Mouse (Mus musculus) ZHBTc4 (cell line): ENCODE measurements around the gene Wap.

Experiments used
- DNase-seq: peaks from one replicate; pipeline ENCODE4 v3.0.0-alpha.2; 2011; ENCODE audit warnings: low read depth, low spot score

Wap gene

DNA sequence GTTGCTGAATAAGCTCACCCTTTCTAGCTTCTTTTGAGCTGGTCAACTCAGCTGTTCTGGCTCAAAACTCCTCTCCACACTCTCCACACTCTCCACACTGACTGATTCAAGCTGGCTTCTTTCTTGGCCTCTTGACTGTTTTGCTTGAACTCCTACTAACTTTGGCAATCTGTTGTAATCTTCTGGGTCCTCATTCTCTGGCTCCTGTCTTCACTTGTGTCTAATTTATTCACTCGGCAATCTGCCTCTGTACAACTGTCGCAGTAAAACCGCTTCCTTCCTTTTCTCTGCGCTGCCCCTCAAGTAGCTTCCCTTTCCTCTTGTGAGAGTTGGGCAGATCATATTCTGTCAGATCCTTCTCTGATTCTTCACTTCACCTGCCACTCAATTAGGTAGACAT lies 10.7 kb downstream of the Wap start:
- DNase-seq = no peak

DNA sequence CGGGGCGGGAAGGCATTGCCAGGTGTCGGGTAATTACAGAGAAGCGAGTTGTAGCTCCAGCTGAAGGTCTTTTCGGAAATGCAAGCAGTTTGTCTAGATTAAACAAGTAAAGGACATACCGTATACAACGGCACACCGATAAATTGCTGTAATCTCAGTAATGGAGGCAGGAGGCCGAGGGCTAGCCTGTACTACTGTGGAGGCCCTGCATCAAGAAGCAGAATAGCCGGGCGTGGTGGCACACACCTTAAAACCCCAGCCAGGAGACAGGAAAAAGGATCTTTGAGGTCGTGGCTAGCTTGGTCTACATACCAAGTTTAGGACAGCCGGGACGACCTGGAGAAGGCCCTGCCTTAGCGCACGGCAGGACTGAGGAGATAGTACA lies 12.1 kb downstream of the Wap start:
- DNase-seq = no peak

DNA sequence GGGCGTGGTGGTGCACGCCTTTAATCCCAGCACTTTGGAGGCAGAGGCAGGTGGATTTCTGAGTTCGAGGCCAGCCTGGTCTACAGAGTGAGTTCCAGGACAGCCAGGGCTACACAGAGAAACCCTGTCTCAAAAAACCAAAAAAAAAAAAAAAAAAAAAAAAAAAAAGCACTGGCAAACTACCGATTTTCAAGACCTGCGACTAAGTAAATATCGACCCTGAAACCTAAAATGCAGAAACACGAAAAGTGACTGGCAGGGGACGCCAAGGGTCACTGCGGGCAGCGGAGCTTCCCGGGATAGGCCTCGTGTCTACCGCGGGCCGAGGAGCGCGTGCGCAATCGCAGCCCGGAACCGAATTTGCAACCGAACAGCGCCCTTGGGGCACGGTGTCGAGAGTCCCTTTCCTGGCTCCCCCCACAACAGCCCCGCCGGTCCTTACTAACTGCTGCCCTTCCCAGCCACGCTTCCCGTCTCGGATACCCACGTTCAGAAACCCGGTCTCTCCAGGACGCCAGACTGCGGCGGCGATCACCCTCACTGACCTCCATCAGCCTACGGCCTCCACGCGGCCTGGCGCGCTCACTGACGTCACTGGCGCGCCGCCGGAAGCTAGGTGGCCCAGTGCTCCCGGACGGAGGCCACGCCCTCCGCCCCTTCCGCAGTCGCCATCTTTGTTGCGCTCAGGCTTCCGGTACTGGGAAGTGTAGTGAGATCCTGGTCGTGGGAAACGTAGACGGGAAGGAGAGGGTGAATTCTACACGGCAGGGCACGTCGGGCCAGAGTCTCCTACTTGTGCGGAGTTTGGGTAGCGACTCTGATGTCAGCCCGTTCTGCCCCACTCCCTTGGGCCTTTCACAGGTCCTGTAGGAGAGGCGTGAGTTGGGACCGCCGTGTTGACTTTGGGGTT lies 12.7 kb downstream of the Wap start, which contains the start of gene Tbrg4:
Gene Tbrg4 (minus strand): TSS at position 590 of the 910 bp plus-strand sequence.
- DNase-seq = peak; percentile 98

DNA sequence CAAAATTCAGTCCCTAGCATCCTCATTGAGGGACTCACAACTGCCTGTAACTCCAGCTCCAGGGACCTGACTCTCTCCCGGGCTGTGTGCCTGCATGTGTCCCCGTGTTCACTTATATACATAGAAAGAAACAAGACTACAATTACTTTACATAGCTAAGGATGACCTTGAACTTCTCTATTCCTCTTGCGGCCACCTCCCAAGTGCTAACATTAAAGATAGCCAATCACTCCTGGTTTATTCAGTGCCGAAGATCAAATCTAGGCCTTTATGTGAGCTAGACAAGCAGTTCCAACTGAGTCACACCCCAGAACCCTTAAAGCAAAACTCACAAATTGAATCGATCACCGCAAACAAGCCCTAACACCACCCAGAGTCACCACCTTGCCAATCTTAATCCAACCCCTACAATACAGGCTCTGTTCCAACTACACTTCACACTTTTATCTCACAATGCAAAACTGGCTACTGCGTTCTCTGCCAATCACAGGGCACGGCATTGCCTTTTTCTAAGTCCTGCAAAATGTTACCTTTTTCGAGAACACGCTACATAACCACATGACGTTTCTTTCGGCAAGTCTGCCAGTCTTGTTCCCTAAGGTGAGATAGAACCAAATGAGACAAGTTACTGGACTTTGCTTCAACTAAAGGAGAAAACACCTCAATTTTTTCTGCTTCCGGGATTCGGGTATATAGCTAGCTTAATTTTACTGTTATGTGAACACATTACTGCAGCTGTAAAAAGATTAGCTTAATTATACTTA lies 13.6 kb downstream of the Wap start:
- peak; percentile 60 for DNase-seq

DNA sequence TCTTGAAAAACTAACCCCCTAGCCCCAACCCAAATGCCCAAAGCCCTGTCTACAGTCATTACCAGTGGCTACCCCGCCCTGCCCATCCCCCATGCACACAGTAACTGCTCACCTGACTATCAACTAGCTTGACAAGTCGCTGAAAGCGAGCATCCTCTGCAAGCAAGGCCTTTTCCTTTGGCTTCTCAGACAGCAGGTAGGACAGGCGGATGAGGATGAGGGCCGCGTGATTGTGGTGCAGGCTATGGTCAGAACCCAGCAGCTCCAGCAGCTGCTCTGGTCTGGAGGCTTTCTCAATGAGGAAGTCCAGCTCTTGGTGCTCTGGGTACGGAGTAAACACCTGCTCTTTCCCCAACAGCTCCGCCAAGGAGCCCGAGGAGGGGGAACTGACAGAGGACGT lies 14.7 kb downstream of the Wap start:
- peak; percentile 51 for DNase-seq

DNA sequence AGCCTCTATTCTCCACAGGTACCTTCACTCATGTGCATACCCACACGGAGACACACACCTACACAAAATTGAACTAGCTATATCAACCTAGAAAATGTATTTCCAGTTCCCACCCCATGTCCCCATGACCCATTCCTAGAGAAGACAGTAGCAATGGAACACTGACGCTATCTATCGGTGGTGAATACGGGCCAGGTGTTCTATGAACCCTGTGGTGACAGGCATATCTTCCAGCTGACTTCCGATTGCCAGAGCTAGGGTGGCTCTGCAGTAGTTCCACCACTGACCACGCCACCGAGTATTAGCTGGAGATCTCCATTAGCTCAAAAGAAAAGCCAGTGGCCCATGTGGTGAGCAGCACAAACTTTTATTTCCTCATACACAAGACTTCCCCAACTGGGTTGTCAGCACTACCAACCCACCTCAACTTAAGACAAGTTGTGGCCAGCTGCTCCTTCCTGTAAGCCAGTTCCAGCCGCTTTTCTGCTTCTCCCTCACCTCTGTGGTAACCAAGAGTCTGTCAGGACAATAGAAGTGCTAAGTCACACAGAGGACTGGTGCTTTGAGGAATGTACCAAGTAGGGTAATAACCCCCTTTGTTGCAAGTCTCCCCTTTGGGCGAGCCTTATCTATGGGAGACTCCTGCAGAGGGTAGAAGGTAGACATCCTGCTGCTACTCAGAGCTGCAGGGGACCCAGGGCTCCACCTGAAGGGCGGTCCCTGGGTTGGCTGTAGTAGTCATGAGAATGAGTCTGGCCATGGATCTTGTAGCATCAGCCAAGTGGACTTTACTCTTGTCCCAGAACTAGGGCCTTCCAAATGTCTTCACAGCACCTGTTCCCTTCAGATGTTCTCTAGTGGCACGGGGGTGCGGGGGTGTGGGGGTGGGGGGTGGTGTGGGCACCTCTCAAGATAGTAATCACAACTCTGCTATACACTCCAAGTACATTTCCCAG lies 22.9 kb downstream of the Wap start:
- DNase-seq = peak; percentile 88

DNA sequence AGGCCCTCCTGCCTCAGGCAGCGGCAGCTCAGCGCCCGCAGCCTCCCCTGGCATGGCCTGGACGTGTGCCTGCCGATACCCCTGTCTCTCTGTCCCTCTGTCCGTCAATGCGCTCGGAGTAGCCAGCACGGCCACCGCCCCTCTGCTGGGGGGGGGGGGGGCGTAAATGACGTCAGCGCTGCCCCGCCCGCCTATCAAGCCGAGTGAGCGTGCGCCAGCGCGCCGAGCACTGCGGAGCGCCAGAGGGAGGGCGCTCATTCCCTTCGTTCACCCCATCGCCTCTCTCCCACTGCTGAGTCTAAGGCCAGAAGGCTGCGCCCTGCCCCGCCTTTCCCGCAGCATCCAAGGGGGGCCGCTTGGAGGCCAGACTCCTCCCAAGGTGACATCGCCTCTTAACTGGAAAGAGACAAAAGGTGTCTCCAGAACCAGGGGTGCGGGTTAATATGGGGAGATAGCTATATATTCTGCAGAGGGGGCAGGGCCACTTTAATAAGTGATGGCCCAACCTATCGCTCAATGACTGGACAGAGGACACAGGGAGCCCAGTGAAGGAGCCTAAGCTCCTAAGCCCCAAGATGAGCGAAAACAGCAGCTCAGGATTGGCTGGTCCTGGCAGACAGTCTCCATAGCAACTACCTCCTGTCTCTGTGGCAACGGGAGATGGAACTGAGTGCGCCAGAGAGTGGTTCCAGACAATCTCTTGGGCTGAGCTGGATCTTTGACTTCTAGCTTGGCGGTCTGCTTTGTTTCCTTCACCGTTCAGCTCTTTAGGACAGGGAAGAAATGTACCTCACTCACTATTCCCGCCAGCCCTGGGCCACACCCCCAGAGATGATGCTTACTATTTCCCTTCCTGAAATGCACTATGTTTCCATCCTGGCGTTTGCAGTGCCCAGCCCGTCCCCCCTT lies 32.7 kb downstream of the Wap start, which contains the start of gene Nacad:
Gene Nacad (minus strand): TSS at position 563 of the 909 bp plus-strand sequence.
- DNase-seq = peak; percentile 56

DNA sequence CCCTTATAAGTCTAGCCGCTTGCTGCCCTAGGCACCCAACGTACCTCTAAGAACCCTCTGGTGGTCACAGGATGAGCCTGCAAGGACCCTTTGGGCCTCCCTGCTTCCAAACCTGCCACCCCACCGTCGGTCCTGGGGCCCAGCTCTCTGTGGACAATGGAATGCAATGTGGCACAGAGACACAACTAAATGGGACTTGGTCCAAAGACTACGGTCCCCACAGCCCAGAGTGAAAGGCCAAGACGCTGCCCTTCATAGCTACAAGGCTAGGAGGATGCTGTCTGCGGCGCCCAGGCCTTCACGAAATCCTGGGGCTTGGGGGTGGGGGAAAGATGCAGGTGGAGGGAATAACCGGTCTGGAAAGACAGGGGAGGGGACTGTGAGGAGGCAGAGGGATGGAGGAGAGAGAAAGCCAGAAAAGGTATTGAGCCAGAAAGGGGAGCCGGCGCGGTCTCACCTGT lies 33.4 kb downstream of the Wap start:
- DNase-seq = no peak

DNA sequence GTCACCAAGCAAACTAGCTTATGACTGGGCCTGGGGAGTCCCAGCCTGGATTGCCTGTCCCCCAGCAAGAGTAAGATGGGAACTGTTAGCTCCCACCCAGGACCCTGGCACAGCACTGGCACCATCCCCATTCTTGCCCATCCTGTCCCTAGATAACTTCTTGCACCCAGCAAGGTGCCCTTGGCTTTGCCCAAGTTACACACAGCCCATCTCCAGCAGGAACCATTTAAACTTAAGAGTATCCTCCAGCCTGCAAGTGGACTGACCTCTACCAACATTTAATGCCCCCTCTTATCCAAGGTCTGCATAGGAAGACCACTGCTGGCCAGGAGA lies 33.9 kb downstream of the Wap start:
- no peak for DNase-seq

DNA sequence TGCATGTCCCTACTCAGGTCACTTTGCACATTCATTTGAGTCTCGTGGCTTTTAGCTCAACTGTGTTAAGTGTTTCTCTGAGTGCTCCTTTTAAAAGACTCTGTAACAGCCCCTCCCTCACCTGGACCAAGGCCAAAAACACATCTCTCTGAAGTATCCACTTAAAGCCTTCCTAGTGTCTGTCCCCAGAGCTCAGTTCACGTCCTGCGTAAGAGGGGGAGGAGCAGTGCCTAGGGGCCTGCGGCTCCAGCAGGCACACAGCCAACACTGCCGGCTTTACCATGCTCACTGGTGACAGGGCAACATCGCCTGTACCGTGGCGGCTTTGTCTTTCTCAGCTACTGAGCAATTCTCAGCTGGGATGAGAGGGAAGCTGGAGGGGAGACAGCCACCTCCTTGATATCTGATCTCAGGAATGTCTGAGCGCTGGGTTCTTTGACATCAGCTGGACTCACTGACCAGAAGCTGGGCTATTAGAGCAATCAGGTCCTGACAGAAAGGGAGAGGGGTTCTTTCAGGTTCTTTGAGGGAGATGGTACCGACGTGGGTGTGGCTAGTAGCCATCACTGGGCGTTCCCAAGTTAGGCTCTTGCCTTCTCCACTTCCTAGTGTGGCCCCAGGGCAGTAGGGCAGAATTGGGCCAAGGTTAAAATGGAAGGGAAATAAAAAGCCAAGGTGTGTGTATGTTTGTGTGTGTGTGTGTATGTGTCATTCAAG lies 34.4 kb downstream of the Wap start:
- DNase-seq = peak; percentile 80

DNA sequence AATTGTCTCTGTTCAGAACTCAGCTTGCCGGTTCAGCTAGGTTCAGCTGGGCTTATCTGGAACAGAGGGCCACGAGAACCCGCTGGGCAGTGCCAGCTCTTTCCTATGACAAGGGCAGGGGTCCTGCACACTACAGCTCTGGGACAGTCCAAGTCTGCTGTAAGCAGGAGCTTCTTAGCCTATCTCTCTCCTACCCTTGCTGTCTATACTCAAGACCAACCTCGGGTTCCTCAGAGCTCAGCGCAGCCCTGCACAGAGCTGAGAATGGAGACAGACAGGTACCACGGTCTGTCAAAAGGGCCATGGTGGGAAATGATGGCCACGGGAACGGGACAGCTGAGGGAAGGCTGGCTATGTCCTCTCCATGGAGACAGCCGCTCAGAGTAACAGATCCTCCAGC lies 35.2 kb downstream of the Wap start:
- no peak for DNase-seq

DNA sequence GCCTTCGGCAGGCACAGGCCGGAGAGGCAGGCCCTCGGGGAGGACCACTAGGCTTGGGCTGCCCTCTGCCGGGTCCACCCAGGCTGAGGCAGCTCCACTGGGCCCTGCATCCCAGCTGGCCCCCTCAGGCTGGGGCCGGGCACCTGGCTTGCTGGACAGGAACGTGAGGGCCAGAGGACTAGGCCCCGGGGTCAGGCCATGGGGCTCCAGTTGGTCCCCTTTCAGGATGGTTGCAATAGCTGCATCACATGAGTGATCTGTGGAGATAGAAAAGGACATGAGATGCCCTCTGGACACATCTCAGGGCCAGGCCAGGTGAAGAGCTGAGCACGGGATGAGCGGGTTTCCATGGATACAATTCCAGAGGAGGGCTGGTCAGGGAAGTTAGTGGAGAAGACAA lies 35.8 kb downstream of the Wap start:
- no peak for DNase-seq

DNA sequence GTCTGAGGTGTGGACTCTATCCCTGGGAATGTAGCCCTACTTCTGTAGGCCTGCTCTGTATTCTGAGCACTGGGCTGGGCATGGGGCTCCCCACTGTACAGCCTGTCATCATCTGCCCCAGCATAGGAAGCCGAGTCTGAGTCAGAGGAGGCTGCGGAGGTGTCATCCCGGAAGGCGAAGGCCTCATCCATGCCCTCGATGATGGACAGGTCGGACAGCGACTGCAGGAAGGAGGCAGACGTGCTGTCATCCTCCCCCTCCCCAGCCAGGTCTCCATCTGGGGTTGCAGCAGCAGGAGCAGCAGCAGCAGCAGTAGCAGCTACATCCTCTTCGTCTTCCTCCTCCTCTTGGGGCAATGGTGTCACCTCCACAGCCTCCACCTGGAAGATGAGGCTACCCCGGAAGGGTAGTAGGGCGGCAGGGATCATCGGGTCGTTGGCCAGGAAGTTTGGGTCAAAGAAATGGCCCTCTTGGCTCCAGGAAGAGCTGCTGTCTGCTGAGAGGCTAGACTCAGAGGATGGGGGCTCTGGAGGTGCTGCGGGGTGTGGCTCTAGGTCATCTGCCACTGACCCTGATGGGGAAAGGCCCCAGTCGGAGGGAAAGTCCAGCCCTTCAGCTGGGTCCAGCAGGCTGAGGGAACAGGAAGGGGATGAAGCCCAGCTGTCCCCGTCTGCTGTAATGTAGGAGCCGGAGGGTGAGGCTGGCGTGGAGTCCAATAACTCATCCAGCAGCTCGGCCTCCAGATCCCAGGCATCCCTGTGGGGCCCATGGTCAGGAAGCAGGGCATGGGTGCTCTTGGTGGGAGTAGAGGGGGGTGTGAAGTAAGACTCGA lies 36.6 kb downstream of the Wap start:
- no peak for DNase-seq

DNA sequence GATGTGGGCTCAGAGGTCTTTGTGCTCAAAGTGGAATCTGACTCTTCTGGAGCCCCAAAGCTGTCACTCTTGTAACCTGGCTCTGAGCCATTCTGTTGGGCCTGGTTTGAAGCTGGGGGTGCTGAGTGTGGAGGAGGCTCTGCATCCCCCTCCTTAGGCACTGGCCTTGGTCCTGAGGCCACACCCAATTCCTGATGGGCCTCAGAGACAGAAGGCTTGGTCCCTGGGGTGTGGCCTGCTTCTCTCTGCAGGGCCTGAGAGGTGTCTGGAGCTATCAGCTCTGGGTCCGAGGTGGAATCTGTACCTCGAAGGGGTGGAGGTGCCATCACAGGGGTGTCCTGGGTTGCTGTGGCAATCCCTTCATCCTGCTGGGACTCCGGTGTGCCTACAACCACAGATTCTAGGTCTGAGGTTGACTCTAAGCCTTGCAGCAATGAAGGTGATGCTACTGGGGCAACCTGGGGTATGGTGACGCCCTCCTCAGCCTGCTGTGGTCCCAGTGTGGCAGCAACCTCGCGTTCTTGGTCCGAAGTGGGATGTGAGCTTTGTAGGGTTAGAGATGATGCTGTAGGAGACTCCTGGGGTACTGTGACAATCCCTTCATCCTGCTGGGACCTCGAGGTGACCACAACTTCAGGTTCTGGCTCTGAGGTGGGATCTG lies 38.0 kb downstream of the Wap start:
- DNase-seq = no peak

DNA sequence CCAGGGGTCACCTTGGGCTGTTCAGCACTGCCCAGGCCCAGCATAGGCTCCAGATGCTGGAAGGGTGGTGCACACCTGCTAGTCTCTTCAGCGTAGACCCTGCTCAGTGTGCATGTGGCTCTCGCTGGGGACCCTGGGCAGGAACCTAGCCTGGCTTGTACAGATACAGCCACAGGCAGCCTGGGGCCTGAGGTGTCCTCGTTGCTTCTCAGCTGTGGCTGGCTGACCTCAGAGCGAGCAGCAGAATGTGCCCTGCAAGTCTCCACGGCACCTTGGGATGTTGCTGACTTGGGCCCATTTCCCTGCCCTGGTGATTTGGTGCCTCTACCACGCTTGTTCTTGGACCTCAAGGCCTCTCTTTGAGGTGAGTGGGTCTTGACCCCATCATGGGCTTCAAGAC lies 38.6 kb downstream of the Wap start:
- no peak for DNase-seq

DNA sequence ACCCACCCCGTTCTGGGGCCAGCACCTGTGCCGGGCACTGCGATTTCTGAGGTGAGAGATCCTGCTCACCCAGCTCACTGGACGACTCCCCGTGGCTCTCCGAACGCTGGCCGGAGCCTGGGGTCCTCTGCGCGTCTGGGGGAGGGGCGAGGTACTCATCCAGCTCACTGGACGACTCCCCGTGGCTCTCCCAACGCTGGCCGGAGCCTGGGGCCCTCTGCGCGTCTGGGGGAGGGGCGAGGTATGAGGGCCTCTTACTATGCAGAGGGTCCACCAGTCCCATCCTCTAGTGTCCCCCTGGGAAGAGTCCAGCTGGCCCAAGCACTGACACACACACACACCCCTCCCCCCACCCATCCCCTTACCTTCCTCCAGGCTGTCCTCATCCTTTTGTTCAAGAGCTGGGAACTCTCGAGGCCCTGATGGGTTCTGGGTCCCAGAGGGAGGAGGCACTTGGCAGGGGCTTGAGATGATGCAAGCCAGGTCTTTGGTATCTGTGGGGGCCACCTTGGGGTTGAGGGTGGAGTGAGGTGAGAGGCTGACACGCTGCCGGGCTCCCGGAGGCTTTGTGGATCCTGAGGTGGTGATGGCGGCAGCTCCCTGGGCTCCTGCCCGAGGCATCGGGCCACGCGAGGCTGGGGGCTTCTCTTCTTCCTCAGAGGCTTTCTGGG lies 39.3 kb downstream of the Wap start:
- DNase-seq = no peak

DNA sequence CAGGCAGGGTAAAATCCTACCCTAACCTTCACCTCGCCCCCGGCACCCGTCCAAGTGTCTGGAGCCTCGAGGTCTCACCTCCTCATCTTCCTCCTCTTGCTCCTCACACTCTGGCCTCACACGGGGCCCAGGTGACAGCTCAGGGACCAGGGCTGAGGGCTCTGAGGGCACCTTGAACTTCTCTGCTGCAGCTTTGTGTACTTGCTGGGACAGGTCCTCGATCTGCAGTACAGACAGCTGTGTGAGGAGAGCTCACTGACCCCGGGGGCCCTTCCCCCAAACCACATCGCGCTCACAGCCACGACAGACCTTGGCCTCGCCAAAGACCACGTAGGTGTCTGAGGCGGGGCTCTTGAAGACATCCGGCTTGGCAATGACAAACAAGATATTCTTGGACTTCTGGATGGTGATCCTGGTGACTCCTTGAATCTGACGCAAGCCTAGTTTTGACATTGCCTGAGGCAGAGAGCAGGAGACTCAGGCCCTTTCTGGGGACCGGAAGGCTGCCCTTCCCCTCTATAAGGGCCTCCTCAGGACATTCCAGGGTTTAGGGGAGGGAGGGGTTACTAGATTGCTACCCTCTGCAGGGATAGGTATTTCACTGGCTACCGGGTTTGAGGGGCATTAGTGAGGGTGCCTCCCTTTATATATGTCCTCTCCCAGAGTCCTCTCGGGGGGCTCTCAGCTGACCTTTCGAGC lies 40.1 kb downstream of the Wap start:
- no peak for DNase-seq
